Mouse (Mus musculus): ENCODE results near the gene Dusp8. TPM values are rescaled to one million over a fixed set of nuclear protein-coding genes. Genes with fewer than 3 reads are reported as not detected.
A peak's percentile ranks its signal among the peaks of the same experiment; 100 is the strongest.
"Not testable (repeated sequence)": the region's sequence is repeated elsewhere in the genome, so short reads cannot be mapped to it uniquely, and the experiment has no call there.

The Dusp8 gene
- total RNA-seq (2021) (10 to 100 TPM; 11.1 to 15.9 TPM), polyA plus RNA-seq (2012; rRNA removed) (10.7 and 13.2 TPM in 2 replicates)
- long read RNA-seq, partial matches to known transcripts = 1 of 1 reads
- long read RNA-seq, other reads (novel, unspliced or antisense) = 0 of 1 reads

DNA sequence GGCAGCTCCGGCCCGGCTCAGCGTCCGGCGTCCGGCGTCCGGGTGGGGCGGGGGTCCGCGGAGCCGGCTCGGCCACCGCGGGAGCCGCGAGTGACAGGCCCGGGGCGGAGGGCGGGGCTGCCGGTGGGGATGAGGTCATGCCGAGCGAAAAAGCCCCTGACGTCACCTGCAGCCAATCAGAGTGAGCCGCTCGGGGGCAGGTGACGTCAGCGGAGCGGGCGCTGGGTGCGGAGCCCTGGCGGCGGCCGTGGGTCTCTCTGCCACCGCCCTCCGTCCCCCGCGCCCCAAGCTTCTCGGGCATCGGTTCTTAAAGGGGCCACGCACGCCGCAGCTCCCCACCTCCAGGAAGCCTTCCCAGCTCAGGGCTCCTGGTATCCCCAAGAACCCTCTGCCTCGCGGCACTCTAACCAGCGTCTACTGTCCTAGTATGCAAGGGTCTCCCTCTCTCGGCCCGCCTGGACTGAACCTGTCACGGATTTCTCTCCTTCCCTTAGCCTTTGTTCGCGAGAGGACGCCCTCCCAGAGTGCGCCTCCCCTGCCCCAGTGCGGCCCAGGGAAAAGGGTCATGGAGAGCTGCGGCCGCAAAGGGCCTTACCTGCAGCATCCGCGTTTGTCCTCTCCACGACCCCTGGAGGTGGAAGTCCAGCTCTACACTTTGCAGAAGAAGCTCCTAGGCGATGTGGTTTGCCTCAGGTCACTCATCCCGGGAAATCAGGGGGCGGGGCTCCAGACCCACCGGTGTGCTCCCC is at the start of gene Dusp8:
Gene Dusp8, minus strand, starts transcription at position 661 of the 749 bp plus-strand sequence.
- peak; percentile 95 for DNase-seq

DNA sequence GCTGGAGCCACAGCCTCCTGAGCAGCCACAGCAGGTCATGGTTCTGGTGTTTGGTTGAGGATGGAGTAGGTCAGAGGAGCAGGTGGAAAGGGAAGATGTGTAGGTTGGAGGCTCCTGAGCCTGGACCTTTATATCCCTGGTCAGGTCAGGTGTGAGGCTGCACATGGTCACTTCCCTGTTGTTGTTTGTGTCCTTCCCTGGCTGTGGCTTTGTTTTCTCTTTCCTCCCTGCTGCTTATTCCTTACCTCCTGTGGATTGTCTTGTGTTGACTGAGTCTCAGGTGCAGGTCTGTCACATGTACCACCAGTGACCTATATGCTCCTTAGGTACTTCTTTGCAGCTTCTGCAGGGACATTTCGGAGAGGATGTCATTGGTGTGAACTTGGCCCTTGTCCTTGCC is 48.9 kb upstream of the Dusp8 start, which contains the start of gene Gm45337:
Gene Gm45337, minus strand, starts transcription at position 101 of the 400 bp plus-strand sequence.
- no peak for DNase-seq

DNA sequence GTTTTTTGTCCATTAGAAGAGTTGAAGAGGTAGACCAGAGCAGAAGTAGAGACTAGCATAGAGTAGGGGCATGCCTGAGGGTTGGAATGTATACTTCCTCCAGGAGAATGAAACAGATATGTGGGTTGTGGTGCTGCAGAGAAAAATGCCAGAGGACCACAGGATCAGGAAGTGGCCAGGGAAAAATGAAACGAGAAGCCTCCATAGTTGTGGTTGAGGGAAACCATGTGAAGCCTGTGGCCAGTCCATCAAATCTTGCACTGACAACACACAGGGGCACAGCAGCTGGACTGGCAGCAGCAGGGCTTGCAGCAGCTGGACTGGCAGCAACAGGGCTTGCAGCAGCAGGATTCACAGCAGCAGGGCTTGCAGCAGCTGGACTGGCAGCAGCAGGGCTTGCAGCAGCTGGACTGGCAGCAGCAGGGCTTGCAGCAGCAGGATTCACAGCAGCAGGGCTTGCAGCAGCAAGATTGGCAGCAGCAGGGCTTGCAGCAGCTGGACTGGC is 47.9 kb upstream of the Dusp8 start:
- not testable (repeated sequence) for DNase-seq

DNA sequence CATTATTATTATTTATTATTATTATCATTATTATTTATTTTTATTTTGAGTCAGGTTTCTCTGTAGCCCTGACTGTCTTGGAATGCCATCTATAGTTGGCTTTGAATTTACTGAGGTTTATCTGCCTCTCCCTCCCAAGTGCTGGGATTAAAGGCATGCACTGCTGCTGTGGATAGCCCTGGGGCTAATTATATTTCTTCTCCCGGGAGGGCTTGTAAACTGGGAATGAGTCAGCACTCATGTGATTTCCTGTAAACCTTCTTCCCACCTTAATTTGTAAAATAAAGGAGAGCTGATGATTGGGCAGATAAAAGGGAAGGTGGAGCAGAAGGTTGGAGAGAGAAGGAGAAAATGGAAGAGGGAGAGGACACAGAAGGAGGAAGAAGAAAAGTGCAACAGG is 45.1 kb upstream of the Dusp8 start:
- no peak for DNase-seq

DNA sequence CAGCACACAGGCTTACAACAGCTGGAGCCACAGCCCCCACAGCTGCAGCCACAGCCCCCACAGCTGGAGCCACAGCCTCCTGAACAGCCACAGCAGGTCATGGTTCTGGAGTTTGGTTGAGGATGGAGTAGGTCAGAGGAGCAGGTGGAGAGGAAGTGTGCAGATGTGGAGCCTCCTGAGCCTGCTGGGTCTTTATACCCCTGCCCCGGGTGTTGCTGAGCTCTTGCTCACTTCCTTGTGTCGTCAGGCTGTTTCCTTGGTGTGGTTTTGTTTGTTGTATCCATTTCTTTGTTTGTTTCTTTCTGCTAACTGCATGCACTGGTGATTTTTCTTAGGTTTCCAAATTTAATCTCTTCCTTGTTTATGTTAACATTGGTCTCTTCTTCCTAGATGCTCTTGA is 40.3 kb upstream of the Dusp8 start, which contains the start of gene Gm39115:
Gene Gm39115, minus strand, starts transcription at position 101 of the 400 bp plus-strand sequence.
- not testable (repeated sequence) for DNase-seq

DNA sequence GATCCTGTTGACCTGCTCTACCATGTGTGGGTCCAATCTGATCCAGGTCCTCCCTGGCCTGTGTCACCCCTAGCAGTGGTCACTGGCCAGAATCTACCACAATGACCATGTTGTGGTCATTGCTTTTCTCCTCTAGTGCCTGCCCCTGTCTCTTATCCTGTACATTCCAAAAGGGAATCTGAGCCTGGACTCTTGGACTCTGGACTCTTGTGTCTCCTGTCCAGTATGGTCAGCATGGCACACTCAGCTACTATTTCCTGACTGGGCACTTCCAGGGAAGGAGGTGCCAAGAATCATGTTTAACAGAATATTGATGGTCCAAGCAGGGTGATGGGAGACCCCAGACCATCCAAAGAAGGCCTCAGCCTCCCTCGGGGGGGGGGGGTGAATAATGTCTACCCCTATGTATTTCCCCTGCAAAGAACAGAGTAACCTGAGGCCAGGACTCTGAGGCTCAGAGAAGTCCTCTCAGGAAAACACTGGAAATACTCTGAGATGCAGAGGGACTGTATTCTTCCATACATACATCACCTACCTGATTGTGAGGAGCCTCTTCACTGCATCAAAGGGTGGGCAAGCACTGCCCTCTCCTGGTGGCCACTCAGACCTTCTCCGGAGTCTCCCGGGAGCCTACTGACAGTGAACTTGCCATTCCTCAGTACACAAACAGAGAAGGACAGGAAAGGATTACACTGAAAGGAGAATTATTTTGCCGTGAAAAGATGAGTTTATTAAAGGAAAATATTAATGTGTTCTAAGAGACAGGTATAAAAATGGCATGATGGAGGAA is 38.8 kb upstream of the Dusp8 start:
- no peak for DNase-seq

DNA sequence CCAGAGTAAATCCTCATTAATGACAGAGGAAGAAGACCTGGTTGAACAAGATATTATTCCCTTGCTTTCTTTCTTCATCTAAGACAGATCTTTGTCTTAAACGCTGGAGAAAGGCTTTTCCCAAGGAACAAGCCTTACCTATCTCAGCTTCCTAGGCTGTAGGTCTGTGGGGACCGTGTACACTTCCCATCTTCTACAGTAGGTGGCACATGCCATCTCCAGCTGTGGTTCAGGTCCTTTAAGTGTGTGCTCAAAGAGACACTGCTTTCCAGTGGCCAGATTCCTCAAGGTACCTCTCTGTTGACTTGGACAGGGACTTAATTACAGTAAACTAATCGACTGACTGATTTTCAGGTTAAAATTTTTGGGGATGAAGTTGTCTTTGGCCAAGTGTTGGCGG is 33.2 kb upstream of the Dusp8 start:
- DNase-seq = no peak

DNA sequence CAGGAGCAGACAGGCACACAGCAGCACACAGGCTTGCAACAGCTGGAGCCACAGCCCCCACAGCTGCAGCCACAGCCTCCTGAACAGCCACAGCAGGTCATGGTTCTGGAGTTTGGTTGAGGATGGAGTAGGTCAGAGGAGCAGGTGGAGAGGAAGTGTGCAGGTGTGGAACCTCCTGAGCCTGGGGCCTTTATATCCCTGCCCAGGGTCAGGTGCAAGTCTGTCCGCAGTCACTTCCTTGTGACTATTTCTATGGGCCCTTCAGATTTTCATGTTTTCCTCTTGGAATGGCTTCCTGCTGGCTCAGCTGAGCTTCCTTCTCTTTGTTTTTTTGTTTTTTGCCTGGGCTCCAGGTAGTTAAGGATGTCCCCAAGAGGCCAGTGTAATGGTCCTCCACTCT is 25.0 kb upstream of the Dusp8 start, which contains the start of gene Gm45618:
Gene Gm45618, minus strand, starts transcription at position 101 of the 400 bp plus-strand sequence.
- DNase-seq = not testable (repeated sequence)

DNA sequence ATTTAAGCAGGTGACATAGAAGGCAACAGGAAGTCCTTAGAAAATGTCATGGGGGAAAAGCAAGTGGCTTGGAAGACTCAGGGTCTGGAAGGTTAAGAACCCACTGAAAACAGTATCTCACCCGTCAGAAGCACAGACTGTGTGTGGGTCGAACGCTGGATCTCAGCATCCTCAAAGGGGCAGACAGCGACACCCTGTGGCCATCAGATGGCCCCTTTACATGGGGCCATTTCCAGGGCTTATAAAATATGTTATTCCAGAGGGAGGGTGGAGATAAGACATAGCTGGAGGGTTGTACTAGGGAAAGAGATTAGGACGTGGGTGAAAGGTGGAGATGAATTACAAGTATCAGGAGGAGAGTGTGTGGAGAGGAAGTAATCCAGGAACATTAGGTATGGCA is 24.0 kb upstream of the Dusp8 start:
- peak; percentile 8 for DNase-seq

DNA sequence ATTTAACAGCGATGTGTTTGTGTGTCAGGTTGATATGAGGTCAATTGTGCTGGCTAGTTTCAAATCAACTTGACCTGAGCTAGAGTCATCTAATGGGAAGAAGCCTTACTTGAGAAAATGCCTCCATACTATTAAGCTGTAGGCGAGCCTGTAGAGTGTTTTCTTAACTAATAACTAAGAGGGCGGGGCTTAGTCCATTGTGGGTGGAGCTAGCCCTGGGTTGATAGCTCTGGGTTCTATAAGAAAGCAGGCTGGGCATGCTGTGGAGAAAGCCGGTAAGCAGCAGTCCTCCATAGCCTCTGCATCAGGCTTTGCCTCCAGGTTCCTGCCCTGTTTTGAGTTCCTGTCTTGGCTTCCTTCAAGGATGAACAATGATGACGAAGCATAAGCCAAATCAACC is 9.1 kb upstream of the Dusp8 start:
- DNase-seq = no peak

DNA sequence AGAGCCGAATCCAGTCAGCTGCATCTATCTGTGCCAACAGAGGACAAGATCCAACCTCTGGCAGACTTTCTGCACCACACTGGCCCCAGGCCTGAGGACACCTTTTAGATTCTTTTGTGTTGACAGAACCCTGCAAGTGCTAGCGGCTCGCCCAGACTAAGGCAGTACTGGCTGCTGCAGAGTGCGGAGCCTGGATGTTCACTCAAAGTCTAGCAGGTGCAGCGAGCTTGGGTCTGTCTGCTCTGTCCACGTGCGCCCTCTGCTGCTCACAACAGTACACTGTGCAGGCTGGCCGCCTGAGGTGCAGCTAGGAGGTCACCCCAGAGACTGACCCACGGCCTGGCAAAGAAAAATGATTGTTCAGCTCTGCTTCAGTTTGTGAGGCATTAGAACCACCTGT is 2.1 kb upstream of the Dusp8 start:
- peak; percentile 82 for DNase-seq

DNA sequence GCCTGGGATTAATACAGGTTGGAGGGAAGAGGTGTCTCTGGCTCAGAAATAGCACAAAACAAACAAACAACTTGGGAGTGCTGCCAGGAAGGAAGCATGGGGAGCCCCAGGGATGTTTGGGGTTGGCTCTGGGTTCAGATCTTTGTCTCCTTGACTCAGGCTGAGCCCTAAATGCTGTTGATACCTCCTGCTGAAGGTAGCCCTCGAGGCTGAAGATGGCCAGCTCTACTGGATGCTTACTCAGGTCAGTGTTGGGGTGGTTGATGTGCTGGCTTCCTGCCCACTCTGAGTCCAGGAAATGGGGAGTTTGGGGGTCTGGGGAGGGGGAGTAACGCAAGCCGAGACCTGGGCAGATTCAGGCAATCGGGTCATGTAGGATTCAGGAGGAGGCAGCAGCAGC is 1.1 kb upstream of the Dusp8 start:
- no peak for DNase-seq

DNA sequence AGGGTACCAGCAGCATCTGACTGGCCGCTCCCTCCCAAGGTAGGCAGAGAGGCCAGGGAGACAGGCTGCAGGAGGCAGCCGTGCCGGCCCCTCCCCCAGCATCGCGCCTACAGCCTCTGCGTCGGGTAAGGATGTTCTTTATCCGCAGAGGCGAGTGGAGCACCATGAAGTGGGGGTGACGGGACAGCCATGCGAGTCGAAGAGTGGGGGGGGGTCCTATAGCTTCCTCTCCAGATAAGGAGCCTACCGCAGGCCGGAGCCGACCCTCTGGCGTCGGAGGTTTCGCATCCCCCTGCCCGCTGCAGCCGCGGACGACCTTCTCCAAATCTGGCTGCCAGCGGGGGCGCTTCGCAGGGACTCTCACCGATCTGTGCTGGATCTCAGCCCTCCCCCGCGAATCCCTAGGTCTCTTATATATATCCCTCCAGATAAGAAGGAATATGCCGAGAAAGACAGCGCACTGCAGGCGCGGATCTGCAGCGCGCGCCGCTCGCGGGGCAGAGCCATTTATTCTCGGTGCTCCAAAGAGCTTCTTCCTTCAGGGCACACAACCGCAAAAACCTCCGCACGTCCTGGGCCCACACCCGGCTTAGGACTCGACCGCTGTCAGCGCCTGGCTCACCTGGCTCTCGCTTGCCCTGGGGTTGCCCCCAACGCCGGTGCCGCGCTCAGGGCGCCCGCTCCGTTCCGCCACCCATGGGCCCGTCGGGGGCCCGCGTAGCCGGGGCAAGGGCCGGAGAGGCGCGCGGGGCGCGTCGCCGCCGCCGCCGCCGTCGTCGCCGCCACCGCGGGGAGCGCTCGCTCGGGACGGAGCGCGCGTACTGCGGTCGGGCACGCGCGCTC is 1.1 kb downstream of the Dusp8 start:
- peak; percentile 48 for DNase-seq

DNA sequence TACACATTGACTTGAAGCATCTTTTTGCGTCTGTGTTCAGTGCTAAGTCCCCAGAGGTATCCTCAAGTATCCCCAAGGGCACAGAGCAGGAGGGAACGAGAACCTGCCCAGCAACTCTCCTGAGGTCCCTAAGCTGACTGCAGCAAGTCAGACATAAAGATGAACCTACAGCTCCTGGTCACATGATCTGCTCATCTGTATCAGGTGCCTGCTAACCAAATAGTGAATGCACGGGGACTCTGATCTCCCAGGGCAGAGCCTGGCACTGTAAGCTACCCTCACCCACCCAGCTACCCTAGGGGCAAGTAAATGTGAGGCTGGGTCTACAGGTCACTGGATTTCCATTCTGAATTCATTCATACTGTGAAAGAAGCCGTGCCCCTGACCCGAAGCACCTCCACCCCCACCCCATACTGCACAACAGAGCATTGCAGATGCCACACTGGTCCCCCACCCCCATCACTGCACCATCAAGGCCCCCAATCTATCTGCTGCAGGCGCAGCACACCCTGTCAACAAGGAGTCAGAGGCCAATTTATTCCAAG is 1.9 kb downstream of the Dusp8 start:
- DNase-seq = no peak

DNA sequence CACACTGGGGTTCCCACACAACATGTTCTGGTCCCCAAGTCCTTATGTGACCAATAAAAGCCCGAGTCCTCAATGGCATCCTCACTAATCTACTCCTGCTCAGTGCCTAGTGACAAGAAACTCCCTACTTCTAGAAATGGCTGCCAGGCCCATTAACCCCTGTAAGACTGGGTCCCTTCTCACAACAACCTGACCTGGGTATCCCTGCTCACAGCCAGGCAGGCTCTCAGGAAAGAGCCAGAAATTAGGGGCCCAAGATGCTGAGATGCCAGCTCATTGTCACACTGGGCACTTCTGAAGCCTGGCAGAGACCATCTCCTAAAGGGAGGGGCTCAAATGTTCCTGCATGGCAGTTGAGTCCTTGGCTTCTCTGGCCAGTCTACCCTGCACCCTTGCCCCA is 2.7 kb downstream of the Dusp8 start:
- DNase-seq = no peak

DNA sequence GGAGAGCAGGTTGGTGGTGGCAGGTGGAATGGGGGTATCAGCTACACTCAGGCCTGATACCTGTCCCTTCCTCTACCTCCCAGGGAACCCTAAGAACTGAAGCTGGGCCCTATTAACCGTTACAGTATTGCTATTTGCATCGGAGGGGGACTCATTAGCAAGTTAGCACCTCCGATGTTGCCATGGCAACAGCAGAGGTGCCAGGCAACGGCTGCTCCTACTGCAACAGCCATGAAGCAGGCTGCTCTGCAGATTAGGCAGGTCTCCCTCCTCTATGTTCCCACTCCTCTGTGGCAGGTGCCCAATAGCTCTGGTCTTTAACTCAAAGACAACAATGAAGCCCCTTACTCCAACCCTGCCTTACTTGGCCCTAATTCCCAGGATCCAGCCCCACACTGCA is 3.8 kb downstream of the Dusp8 start:
- DNase-seq = no peak

DNA sequence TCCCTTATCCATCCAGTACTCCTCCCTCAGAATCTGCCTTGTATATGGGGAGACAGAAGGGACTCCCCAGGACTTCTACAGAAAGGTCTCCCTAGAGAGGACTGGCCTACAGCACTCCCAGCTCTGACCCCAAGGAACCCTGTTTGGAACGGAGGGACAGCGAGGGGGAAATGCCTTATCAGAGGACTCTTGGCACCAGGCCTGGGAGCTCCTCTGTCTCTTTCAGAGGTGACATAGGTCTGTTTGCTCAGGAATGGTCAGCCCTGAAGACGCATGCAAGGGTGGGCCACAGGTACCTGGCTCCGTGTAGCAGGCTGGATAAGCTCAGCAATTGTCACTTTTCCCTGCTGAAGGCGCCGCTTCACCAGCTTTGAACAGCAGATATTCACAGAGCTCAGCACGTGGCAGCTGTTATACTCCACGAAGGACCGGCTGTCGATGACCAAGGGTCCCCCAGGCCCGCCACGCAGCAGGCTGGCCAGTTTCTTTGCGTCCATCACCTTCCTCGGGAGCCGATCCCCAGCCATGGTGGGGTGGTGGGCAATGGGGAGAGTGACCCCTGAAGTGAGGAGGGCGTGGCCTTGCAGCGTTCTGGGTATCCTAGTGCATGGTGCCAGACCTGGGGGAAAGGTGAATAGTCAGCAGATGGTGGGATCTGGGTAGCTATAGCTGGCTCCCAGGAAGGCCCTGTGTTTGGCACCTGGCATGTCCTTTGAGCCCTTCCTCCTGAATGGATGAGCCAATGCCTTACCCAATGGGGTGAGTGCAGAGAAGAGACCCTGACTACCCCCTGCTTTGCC is 5.8 kb downstream of the Dusp8 start:
- DNase-seq = no peak

DNA sequence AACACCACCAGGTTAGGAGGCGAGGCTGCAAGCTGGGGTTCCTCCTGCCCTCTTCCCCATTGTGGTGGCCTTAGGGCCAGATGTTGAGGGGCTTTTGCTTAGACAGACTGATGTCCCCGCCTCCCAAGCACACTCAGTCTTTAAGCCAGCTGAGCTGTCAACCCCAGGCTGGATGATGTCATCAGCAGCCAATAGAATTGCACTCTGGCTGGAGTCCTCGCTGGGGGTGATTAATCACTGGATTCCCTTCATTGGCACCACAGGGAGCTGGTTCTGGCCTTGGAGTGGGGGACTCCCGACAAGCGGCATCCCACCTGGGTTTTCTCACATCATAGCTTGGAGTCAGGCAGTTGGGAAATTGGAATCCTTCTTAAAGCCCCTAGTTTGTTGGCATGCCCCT is 6.8 kb downstream of the Dusp8 start:
- peak; percentile 86 for DNase-seq

DNA sequence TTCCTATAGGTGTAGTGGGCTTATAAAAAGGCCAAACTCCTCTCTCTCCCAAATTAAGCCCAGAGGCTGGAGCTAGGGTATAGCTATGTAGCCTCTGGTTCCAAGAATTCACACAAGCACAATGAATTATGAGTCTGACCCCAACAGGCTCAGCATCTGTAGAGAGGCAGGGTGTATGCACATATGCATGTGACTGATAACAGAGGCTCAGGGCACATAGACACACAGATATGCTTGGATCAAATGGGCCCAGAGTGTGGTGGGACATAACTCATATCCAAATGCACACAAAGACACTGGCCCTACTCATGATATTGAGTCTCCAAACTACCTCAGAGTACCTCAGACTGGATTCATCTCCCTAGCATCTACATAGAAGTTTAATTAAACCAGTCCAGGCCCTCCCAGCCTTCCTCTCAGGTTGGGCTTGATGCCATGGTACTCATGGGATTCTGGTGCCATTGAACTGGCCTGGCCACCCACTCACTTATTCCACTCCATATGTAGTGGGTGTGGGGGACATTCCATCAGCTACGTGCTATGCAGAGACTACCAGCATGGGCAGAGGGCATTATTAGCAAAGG is 8.5 kb downstream of the Dusp8 start:
- DNase-seq = no peak
